Mouse (Mus musculus) heart, embryonic 13.5 days (tissue): ENCODE measurements at regions not wholly inside any gene's neighbourhood (a gene's known extent, or its start where the extent isn't known, plus 50 kb on each side); places are given as distances from the start of the nearest gene placed in this dataset.
A peak's percentile ranks its signal among the peaks of the same experiment; 100 is the strongest.

Experiments
- ATAC-seq: fragments of 200-750 bp; cut with Nextera tagmentation; 2 replicates; pipeline ENCODE4 v1.8.0; 2017; ENCODE audit warnings: moderate TSS enrichment; ENCODE audit not compliant: insufficient number of reproducible peaks, low FRiP score, low TSS enrichment; ENCODE audit errors: extremely low read depth
- H3K27ac ChIP-seq: fragments of 300-500 bp; sonication (generic); replicated peaks from 2 replicates; pipeline ENCODE4 v1.5.1; 2015; ENCODE audit warnings: moderate library complexity, mild to moderate bottlenecking, inconsistent platforms
- H3K27me3 ChIP-seq: fragments of 300-500 bp; sonication (generic); replicated peaks from 2 replicates; pipeline ENCODE4 v1.6.1; 2015; ENCODE audit warnings: mild to moderate bottlenecking, inconsistent platforms
- H3K36me3 ChIP-seq: fragments of 300-500 bp; sonication (generic); 2 replicates; pipeline ENCODE4 v1.6.1; 2015; ENCODE audit warnings: mild to moderate bottlenecking, inconsistent platforms
- H3K4me1 ChIP-seq: fragments of 300-500 bp; sonication (generic); 2 replicates; pipeline ENCODE4 v1.6.1; 2015; ENCODE audit warnings: inconsistent platforms
- H3K4me2 ChIP-seq: fragments of 300-500 bp; sonication (generic); 2 replicates; pipeline ENCODE4 v1.6.1; 2015; ENCODE audit warnings: inconsistent platforms, mild to moderate bottlenecking, moderate library complexity
- H3K4me3 ChIP-seq: fragments of 300-500 bp; sonication (generic); 2 replicates; pipeline ENCODE4 v1.5.1; 2015; ENCODE audit warnings: moderate library complexity, mild to moderate bottlenecking, inconsistent platforms
- H3K9ac ChIP-seq: fragments of 300-500 bp; sonication (generic); 2 replicates; pipeline ENCODE4 v1.6.1; 2015; ENCODE audit warnings: inconsistent platforms, mild to moderate bottlenecking, moderate library complexity
- H3K9me3 ChIP-seq: fragments of 300-500 bp; sonication (generic); 2 replicates; pipeline ENCODE4 v1.6.1; 2016; ENCODE audit warnings: inconsistent platforms
- WGBS: fragments of 180-500 bp; shearing (Covaris S2); methylation state at CpG from one replicate; pipeline ENCODE4 v1.1.7; 2015; ENCODE audit warnings: mixed read lengths; 5-methylcytosine and 5-hydroxymethylcytosine counted together

DNA sequence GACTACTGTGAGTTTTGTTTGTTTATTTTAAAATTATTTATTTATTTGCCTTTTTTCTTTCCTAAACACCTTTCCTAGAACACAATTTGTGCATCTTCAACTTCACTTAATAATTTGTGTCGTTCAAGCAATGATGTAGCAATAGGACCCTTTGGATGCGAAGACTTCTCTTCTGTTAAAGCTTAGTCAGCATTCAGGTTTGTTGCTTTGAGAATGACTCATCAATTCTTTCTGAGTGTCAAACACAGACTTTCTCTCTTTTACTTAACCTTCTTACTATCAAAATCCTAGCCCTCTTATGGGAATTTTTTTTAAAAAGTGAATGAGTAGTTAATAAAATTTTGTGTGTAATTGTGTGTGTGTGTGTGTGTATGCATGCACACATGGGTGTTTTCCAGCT lies 211.3 kb downstream of the Ets1 start:
- no peak overlapping the region for H3K4me3 ChIP-seq
- no peak for ATAC-seq
- H3K9me3 ChIP-seq, result no peaks in the 10 kb centered on the region
- H3K27ac ChIP-seq, result no peak overlapping the region
- no peaks in the 10 kb centered on the region for H3K27me3 ChIP-seq
- no peaks in the 10 kb centered on the region for H3K4me1 ChIP-seq
- H3K36me3 ChIP-seq, result no peaks in the 10 kb centered on the region
- H3K9ac ChIP-seq, result no peak overlapping the region
- WGBS, result 84% methylated on average over 2 of the region's 2 CpGs
- no peak overlapping the region for H3K4me2 ChIP-seq

GRCm38 (mm10) chr9:32852282-32852681 lies 216.3 kb downstream of the Ets1 start:
- Histone ChIP-seq H3K36me3 (no peaks in the 10 kb centered on the region), H3K4me2 (no peak overlapping the region), H3K27me3 (no peaks in the 10 kb centered on the region), H3K9me3 (no peaks in the 10 kb centered on the region), H3K4me3 (no peak overlapping the region), H3K4me1 (0 out of 2 replicates have a peak, but pooled peaks cover 3% of the 10 kb centered on the region), H3K27ac (no peak overlapping the region), H3K9ac (no peak overlapping the region)
- no peak for ATAC-seq
- 60% methylated on average over 3 of the region's 3 CpGs for WGBS

- no peaks in the 10 kb centered on the region for H3K4me1 ChIP-seq
- no peaks in the 10 kb centered on the region for H3K27me3 ChIP-seq
- no peak overlapping the region for H3K4me3 ChIP-seq
- no peak overlapping the region for H3K9ac ChIP-seq
- H3K9me3 ChIP-seq, result no peaks in the 10 kb centered on the region
- 57% methylated on average over 5 of the region's 5 CpGs for WGBS
- H3K27ac ChIP-seq, result no peak overlapping the region
- H3K36me3 ChIP-seq, result no peaks in the 10 kb centered on the region
- H3K4me2 ChIP-seq, result no peak overlapping the region
- ATAC-seq, result no peak
Measured at GRCm38 (mm10) chr9:32863286-32863685, 227.3 kb downstream of the Ets1 start.

- no peaks in the 10 kb centered on the region for H3K9me3 ChIP-seq
- no peak overlapping the region for H3K4me3 ChIP-seq
- H3K4me1 ChIP-seq, result peaks cover 4% of the 10 kb centered on the region
- 75% methylated on average over 8 of the region's 8 CpGs for WGBS
- no peak overlapping the region for H3K9ac ChIP-seq
- H3K27me3 ChIP-seq, result no peaks in the 10 kb centered on the region
- H3K4me2 ChIP-seq, result no peak overlapping the region
- ATAC-seq, result no peak
- H3K27ac ChIP-seq, result no peak overlapping the region
- no peaks in the 10 kb centered on the region for H3K36me3 ChIP-seq
Measured at GRCm38 (mm10) chr9:32868936-32869335, 232.9 kb downstream of the Ets1 start.

- 37% methylated on average over 6 of the region's 6 CpGs for WGBS
- Histone ChIP-seq H3K4me2 (no peak overlapping the region), H3K27me3 (no peaks in the 10 kb centered on the region), H3K4me1 (peaks cover 22% of the 10 kb centered on the region), H3K9me3 (no peaks in the 10 kb centered on the region), H3K27ac (peak overlapping the region; percentile 29; the same call in 1 of the 2 replicates), H3K4me3 (no peak overlapping the region), H3K9ac (no peak overlapping the region), H3K36me3 (no peaks in the 10 kb centered on the region)
- no peak for ATAC-seq
Measured at GRCm38 (mm10) chr9:32874306-32874875, 238.4 kb downstream of the Ets1 start.

GRCm38 (mm10) chr9:32882819-32883587 lies 247.0 kb downstream of the Ets1 start:
- Histone ChIP-seq H3K27me3 (no peaks in the 10 kb centered on the region), H3K9me3 (no peaks in the 10 kb centered on the region), H3K4me1 (no peaks in the 10 kb centered on the region), H3K27ac (no peak overlapping the region), H3K36me3 (no peaks in the 10 kb centered on the region), H3K4me3 (no peak overlapping the region), H3K9ac (no peak overlapping the region), H3K4me2 (no peak overlapping the region)
- 71% methylated on average over 7 of the region's 7 CpGs for WGBS
- no peak for ATAC-seq

- no peak for ATAC-seq
- H3K9me3 ChIP-seq, result no peaks in the 10 kb centered on the region
- no peak overlapping the region for H3K4me2 ChIP-seq
- H3K4me1 ChIP-seq, result no peaks in the 10 kb centered on the region
- H3K4me3 ChIP-seq, result no peak overlapping the region
- 65% methylated on average over 6 of the region's 6 CpGs for WGBS
- H3K9ac ChIP-seq, result no peak overlapping the region
- H3K27me3 ChIP-seq, result no peaks in the 10 kb centered on the region
- H3K36me3 ChIP-seq, result no peaks in the 10 kb centered on the region
- no peak overlapping the region for H3K27ac ChIP-seq
Measured at GRCm38 (mm10) chr9:32886008-32886650, 250.1 kb downstream of the Ets1 start.

GRCm38 (mm10) chr9:32899801-32900200 lies 263.8 kb downstream of the Ets1 start:
- ATAC-seq, result no peak
- Histone ChIP-seq H3K27ac (no peak overlapping the region), H3K4me3 (no peak overlapping the region), H3K4me1 (no peaks in the 10 kb centered on the region), H3K4me2 (no peak overlapping the region), H3K36me3 (no peaks in the 10 kb centered on the region), H3K9me3 (no peaks in the 10 kb centered on the region), H3K27me3 (no peaks in the 10 kb centered on the region), H3K9ac (no peak overlapping the region)
- WGBS, result 29% methylated on average over 4 of the region's 4 CpGs

DNA sequence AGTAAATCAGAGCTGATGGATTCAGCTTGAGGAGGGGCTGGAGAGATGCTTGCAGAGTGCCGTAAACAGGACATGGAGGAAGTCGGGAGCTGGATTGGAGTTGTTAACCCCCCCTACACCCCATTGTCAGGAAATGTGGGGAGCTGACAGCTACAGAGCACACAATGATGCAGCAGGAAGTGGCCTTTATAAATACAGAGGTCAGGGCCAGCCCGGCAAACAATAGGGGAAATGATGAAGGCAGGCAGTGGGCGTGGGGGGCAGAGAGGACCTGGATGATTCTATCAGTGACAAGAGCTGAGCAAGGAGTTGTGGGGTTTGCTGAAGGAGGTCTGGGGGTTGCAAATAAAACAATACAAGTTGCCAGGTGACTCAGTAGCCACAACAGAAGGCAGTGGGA lies 265.3 kb downstream of the Ets1 start:
- Histone ChIP-seq H3K27ac (peak overlapping the region; percentile 4; the same call in 1 of the 2 replicates), H3K9me3 (no peaks in the 10 kb centered on the region), H3K9ac (no peak overlapping the region), H3K27me3 (no peaks in the 10 kb centered on the region), H3K36me3 (no peaks in the 10 kb centered on the region), H3K4me3 (no peak overlapping the region), H3K4me2 (no peak overlapping the region), H3K4me1 (peaks cover 5% of the 10 kb centered on the region)
- ATAC-seq, result no peak
- 49% methylated on average over 4 of the region's 4 CpGs for WGBS

- ATAC-seq, result no peak; the same call in 1 of the 2 replicates
- WGBS, result 19% methylated on average over 8 of the region's 8 CpGs
- Histone ChIP-seq H3K27me3 (no peaks in the 10 kb centered on the region), H3K9me3 (no peaks in the 10 kb centered on the region), H3K9ac (no peak overlapping the region), H3K4me1 (peaks cover 14% of the 10 kb centered on the region), H3K4me2 (peak overlapping the region; percentile 41), H3K4me3 (no peak overlapping the region), H3K27ac (peak overlapping the region; percentile 41), H3K36me3 (no peaks in the 10 kb centered on the region)
Measured at GRCm38 (mm10) chr9:32906233-32906872, 270.3 kb downstream of the Ets1 start.

DNA sequence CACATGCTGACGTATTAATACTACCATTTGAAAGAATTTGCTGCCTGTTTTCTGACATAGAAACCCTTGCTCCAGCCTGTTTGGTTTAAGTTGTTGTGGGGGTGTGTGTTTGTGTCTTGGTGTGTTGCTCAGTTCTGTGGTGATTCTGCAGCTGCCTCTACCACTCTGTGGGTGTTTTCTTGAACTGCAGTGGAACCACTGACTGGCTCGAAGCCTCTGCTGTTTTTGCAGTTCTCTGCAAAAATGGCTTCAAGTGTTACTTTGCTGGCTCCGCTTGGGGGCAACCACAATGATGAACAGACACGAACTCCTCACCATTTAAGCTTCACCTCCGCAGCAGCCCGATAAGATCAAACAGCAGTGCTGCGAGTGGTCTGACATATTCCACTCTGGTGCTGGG lies 274.6 kb downstream of the Ets1 start:
- Histone ChIP-seq H3K4me3 (no peak overlapping the region), H3K9me3 (no peaks in the 10 kb centered on the region), H3K36me3 (no peaks in the 10 kb centered on the region), H3K27ac (no peak overlapping the region), H3K9ac (no peak overlapping the region), H3K27me3 (no peaks in the 10 kb centered on the region), H3K4me1 (peaks cover 14% of the 10 kb centered on the region), H3K4me2 (no peak overlapping the region)
- 42% methylated on average over 7 of the region's 7 CpGs for WGBS
- ATAC-seq, result no peak
